Mouse (Mus musculus) hematopoietic multipotent progenitor cell, adult 10-12 weeks (in vitro differentiated cells): ENCODE results near the gene Golph3. TPM values are rescaled to one million over a fixed set of nuclear protein-coding genes. Genes with fewer than 3 reads are reported as not detected.

Experiments
- polyA plus RNA-seq: library from polyadenylated mRNA; stranded (reverse); fragments of >175 nt; gene quantifications from 2 replicates; pipeline ENCODE4 v1.2.3, GENCODE M21; 2012; ENCODE audit warnings: low replicate concordance

Gene Golph3
- 256 and 645 TPM in 2 replicates for polyA plus RNA-seq

GRCm38 (mm10) chr15:12321091-12321787 lies at the start of gene Golph3:
Gene Golph3, plus strand, starts transcription at chr15:12321450.

GRCm38 (mm10) chr15:12321788-12322621 lies 755 bp downstream of the Golph3 start, which contains the start of gene 1810049J17Rik:
Gene 1810049J17Rik, minus strand, starts transcription at chr15:12321899.

Other genes with a start within 250 kb of the Golph3 start
- gene Zfr, start 203.6 kb upstream of the Golph3 start, polyA plus RNA-seq, result 31.4 and 45.9 TPM in 2 replicates
- gene Mtmr12, start 116.4 kb upstream of the Golph3 start, polyA plus RNA-seq, result 10.9 and 16.7 TPM in 2 replicates
- gene 1810049J17Rik, start 449 bp downstream of the Golph3 start, polyA plus RNA-seq, result not detected in 2 replicates